ENCODE assay signal across 28 mouse cellular contexts in genomic region chr16:20362121-20362520, GRCm38 (mm10). TPM values are rescaled to one million over a fixed set of nuclear protein-coding genes. Genes with fewer than 3 reads are reported as not detected.
DNase-seq lines count a peak whose midpoint lies in the region; ATAC-seq and TF ChIP-seq lines count a peak whose summit lies in the region.
"Had no signal": no experiment of that assay in that cellular context is flagged by ENCODE, and none has a peak within 500 bp of the region (broad histone marks: within the 10 kb centered on the region; RNA-seq: fewer than 3 reads in every experiment).

No protein-coding gene starts in this region.

- no peaks in the 10 kb centered on the region for H3K9me3 ChIP-seq in kidney, postnatal 0 days (replicated peaks; ENCODE audit: low read length)
- no peaks in the 10 kb centered on the region for H3K9me3 ChIP-seq in E14TG2a.4 (ENCODE audit: low read length)
- H3K9me3 ChIP-seq: embryonic facial prominence, embryonic 12.5 days; embryonic facial prominence, embryonic 15.5 days; heart, embryonic 10.5 days; hindbrain, embryonic 12.5 days; hindbrain, embryonic 15.5 days had no signal

- no peak overlapping the region for H3K27ac ChIP-seq in kidney, postnatal 0 days
- H3K27ac ChIP-seq: embryonic facial prominence, embryonic 12.5 days; embryonic facial prominence, embryonic 15.5 days; heart, adult 2 months; heart, embryonic 10.5 days; hindbrain, embryonic 12.5 days; hindbrain, embryonic 15.5 days had no signal

- H3K9ac ChIP-seq in kidney, postnatal 0 days (ENCODE audit: low read depth, low read length) = no peak overlapping the region
- H3K9ac ChIP-seq: embryonic facial prominence, embryonic 12.5 days; embryonic facial prominence, embryonic 15.5 days; forebrain, postnatal 0 days; hindbrain, embryonic 12.5 days; hindbrain, embryonic 15.5 days had no signal

- no peak for DNase-seq in kidney, postnatal 0 days (ENCODE audit: low spot score)
- no peak for DNase-seq in kidney, postnatal 10 days
- peak; percentile 80 for DNase-seq in ES-CJ7 (ENCODE audit: low read depth, low spot score)
- DNase-seq in ZHBTc4 (ENCODE audit: low read depth, low spot score) = peak; percentile 80
- no peak for DNase-seq in frontal cortex, postnatal 14 days (ENCODE audit: low spot score in 2 of 2)
- no peak for DNase-seq in thymus, postnatal 14 days
- DNase-seq: adrenal gland, postnatal 10 days; adrenal gland, postnatal 36 days; B cell, adult 2 months; cerebellum, adult 18-20 months; cerebellum, adult 9-10 months; cerebellum, postnatal 14 days; forebrain, postnatal 0 days; gastrocnemius, postnatal 25 days; heart, adult 2 months had no signal

- 91% methylated on average over 11 of the region's 11 CpGs for WGBS in kidney, postnatal 0 days

- TF ChIP-seq CTCF in kidney, postnatal 0 days (IDR thresholded peaks at IDR 0.05; ENCODE audit: low read depth) = 0 out of 2 replicates have a peak, but pooled peaks have one; percentile 3
- 0 out of 2 replicates have a peak, but pooled peaks have one; percentile 8 for TF ChIP-seq CTCF in E14TG2a.4 (conservative IDR thresholded peaks at IDR 0.05; ENCODE audit: low read length)

- ATAC-seq in kidney, postnatal 0 days (replicated peaks; ENCODE audit: low FRiP score, low read depth) = no peak
- ATAC-seq: forebrain, embryonic 14.5 days; forebrain, postnatal 0 days had no signal

- H3K27me3 ChIP-seq in kidney, postnatal 0 days (ENCODE audit: insufficient read depth, low read length) = no peaks in the 10 kb centered on the region
- no peaks in the 10 kb centered on the region for H3K27me3 ChIP-seq in E14TG2a.4 (ENCODE audit: insufficient read depth, low read length)
- H3K27me3 ChIP-seq: CH12.LX; embryonic facial prominence, embryonic 12.5 days; embryonic facial prominence, embryonic 15.5 days; hindbrain, embryonic 12.5 days; hindbrain, embryonic 15.5 days had no signal

- H3K4me3 ChIP-seq in kidney, postnatal 0 days (replicated peaks; ENCODE audit: low read depth, low read length) = no peak overlapping the region
- H3K4me3 ChIP-seq in E14TG2a.4 (replicated peaks; ENCODE audit: low read length) = peak overlapping the region; percentile 66
- H3K4me3 ChIP-seq: embryonic facial prominence, embryonic 12.5 days; embryonic facial prominence, embryonic 15.5 days; heart, adult 2 months; heart, embryonic 10.5 days; hindbrain, embryonic 12.5 days; hindbrain, embryonic 15.5 days had no signal

- H3K4me2 ChIP-seq in kidney, postnatal 0 days (ENCODE audit: low read length) = no peak overlapping the region
- H3K4me2 ChIP-seq: embryonic facial prominence, embryonic 12.5 days; embryonic facial prominence, embryonic 15.5 days; hindbrain, embryonic 12.5 days; hindbrain, embryonic 15.5 days had no signal

- peaks cover 29% of the 10 kb centered on the region for H3K36me3 ChIP-seq in kidney, postnatal 0 days (ENCODE audit: insufficient read depth, low read length)
- peaks cover 68% of the 10 kb centered on the region for H3K36me3 ChIP-seq in E14TG2a.4 (ENCODE audit: insufficient read depth, low read length)

- no peaks in the 10 kb centered on the region for H3K4me1 ChIP-seq in kidney, postnatal 0 days (replicated peaks; ENCODE audit: insufficient read depth, low read length)
- peaks cover 55% of the 10 kb centered on the region for H3K4me1 ChIP-seq in E14TG2a.4 (replicated peaks; ENCODE audit: low read depth, low read length)
- H3K4me1 ChIP-seq: embryonic facial prominence, embryonic 12.5 days; embryonic facial prominence, embryonic 15.5 days; heart, embryonic 10.5 days; hindbrain, embryonic 12.5 days; hindbrain, embryonic 15.5 days had no signal

RNA-seq across cellular contexts. Expression of gene Cyp2ab1, which starts 36.9 kb away (rescaled TPM):
- not detected in 2 replicates for polyA plus RNA-seq in kidney, postnatal 0 days (2015; fragmentation: Nextera tagmentation; extraction: Ambion mirVana)
- polyA plus RNA-seq: embryonic facial prominence, embryonic 12.5 days; forebrain, embryonic 11.5 days; forebrain, embryonic 14.5 days; forebrain, postnatal 0 days; frontal cortex, adult 2 months; heart, embryonic 10.5 days; heart, embryonic 14.5 days; heart, postnatal 0 days; hindbrain, embryonic 12.5 days; hindbrain, embryonic 15.5 days; intestine, embryonic 14.5 days had no signal

RNA-seq across cellular contexts. Expression of gene Parl, which starts 59.9 kb away (rescaled TPM):
- polyA plus RNA-seq in kidney, postnatal 0 days (2015; fragmentation: Nextera tagmentation; extraction: Ambion mirVana) = 110 and 115 TPM in 2 replicates

Comparison
In these comparisons a context has a peak if more than half of its experiments do, and no peak if none do; other contexts are left out.
1. DNase-seq: peak in ES-CJ7 (single experiment) and ZHBTc4 (single experiment); none in kidney, postnatal 0 days (single experiment), kidney, postnatal 10 days (single experiment), frontal cortex, postnatal 14 days (0 of 2) and thymus, postnatal 14 days (single experiment).